Mouse (Mus musculus): ENCODE data around the gene Lipi.

- TF ChIP-seq TAL1 (IDR thresholded peaks at IDR 0.05; ENCODE audit: low read length) (no peak), GATA1 (IDR thresholded peaks at IDR 0.05; ENCODE audit: low read length) (no peak)
Measured at GRCm38 (mm10) chr16:75612561-75612960, 26.7 kb upstream of the Lipi start.
